Mouse (Mus musculus) stomach, postnatal 0 days (tissue): ENCODE data around the gene Cacnb4.

Experiments
- CTCF ChIP-seq: IDR thresholded peaks from 2 replicates; pipeline ENCODE4 v1.5.1; 2016; ENCODE audit warnings: antibody characterized with exemption, low read depth, mild to moderate bottlenecking, moderate library complexity
- EP300 ChIP-seq: optimal IDR thresholded peaks from 2 replicates; pipeline ENCODE3; 2016; ENCODE audit warnings: antibody characterized with exemption

- TF ChIP-seq CTCF, result no peak
- no peak for TF ChIP-seq EP300
Measured at GRCm38 (mm10) chr2:52668480-52668879, 8.2 kb downstream of the Cacnb4 start.
